Mouse (Mus musculus) liver, postnatal 0 days (tissue): ENCODE measurements around the gene Zfhx3.

ENCODE experiments used
- CTCF ChIP-seq: sonication (generic); IDR thresholded peaks from 2 replicates; pipeline ENCODE4 v1.5.1; 2016; ENCODE audit warnings: antibody characterized with exemption, low read depth
- EP300 ChIP-seq: IDR thresholded peaks from 2 replicates; pipeline ENCODE4 v1.6.1; 2016; ENCODE audit warnings: antibody characterized with exemption, low read depth, mild to moderate bottlenecking

GRCm38 (mm10) chr8:108317532-108318093 lies 375.2 kb downstream of the Zfhx3 start:
- TF ChIP-seq CTCF, result no peak
- TF ChIP-seq EP300, result no peak
